Mouse (Mus musculus) myocyte (in vitro differentiated cells): ENCODE measurements at regions not wholly inside any gene's neighbourhood (a gene's known extent, or its start where the extent isn't known, plus 50 kb on each side); places are given as distances from the start of the nearest gene placed in this dataset.

Experiments used
- E2F4 ChIP-seq: IDR thresholded peaks from one replicate; pipeline ENCODE4 v1.6.1; 2011; ENCODE audit warnings: mild to moderate bottlenecking, control low read depth, moderate library complexity; ENCODE audit not compliant: insufficient read depth
- POLR2A ChIP-seq: IDR thresholded peaks from one replicate; pipeline ENCODE4 v1.6.1; 2011; ENCODE audit warnings: low read depth, mild to moderate bottlenecking, control low read depth, moderate library complexity; ENCODE audit not compliant: insufficient read length
- SRF ChIP-seq: IDR thresholded peaks from one replicate; pipeline ENCODE4 v1.6.1; 2011; ENCODE audit warnings: low read depth; ENCODE audit not compliant: control insufficient read depth, insufficient read length
- TCF12 ChIP-seq: IDR thresholded peaks from one replicate; pipeline ENCODE4 v1.6.1; 2011; ENCODE audit warnings: mild to moderate bottlenecking, control low read depth; ENCODE audit not compliant: poor library complexity, insufficient read depth, severe bottlenecking

GRCm38 (mm10) chr11:89153466-89154406 lies 80.1 kb downstream of the Gm525 start:
- TF ChIP-seq SRF: no peak
- TF ChIP-seq POLR2A: no peak
- TF ChIP-seq TCF12: no peak
- no peak for TF ChIP-seq E2F4
